Mouse (Mus musculus): ENCODE measurements at regions not wholly inside any gene's neighbourhood (a gene's known extent, or its start where the extent isn't known, plus 50 kb on each side); places are given as distances from the start of the nearest gene placed in this dataset.

DNA sequence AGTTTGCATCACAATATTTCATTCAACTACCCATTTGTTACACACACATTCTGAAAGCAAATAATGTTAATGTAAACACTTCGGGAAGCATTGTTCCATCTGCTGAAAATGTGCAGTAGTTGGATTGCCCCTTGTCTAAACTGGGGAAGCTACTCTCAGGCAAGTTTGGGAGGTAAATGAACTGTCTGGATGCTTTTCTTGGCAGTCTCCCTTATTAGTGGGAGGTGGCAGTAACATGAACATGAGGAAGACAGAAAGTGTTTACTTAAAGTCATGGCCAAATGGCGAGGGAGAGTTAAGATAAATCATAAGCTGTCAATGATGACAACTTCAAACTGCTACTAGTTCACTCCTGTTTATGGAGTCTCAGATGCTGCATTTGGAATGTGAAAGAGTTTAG, 332.0 kb downstream of the Osr1 start:
- Histone ChIP-seq H3K4me3 (no peak overlapping the region), H3K27me3 (no peaks in the 10 kb centered on the region), H3K36me3 (no peaks in the 10 kb centered on the region), H3K9me3 (no peaks in the 10 kb centered on the region), H3K4me1 (no peaks in the 10 kb centered on the region), H3K27ac (replicated peaks) (no peak overlapping the region), H3K9ac (replicated peaks) (no peak overlapping the region), H3K4me2 (replicated peaks) (no peak overlapping the region)
- WGBS, result 81% methylated on average over 2 of the region's 2 CpGs
- ATAC-seq (replicated peaks), result no peak

DNA sequence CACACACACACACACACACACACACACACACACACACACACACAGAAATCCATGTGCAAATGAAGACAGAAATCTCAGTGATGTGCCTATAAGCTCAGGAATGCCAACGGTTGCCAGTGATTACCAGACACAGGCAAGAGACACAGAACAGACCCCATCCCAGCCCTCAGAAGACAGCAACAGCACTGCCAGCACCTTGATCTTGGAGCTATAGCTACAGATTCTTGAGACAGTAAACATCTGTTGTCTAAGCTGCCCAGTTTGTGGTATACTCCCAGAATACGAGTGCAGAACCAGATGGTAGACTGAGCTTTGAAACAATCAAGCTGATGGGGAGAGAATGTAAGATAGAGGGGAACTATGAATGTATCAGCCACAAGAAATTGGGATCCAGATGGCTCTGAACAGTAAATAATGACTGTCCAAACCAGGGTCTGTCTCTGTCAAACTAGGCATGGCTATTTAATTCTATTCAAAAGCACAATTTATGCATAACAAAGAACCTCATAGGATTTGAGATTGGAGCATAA, 333.9 kb downstream of the Osr1 start:
- no peaks in the 10 kb centered on the region for H3K36me3 ChIP-seq
- 54% methylated on average over 2 of the region's 2 CpGs for WGBS
- H3K4me2 ChIP-seq (replicated peaks), result no peak overlapping the region
- no peaks in the 10 kb centered on the region for H3K9me3 ChIP-seq
- no peak overlapping the region for H3K27ac ChIP-seq (replicated peaks)
- H3K4me3 ChIP-seq, result no peak overlapping the region
- H3K4me1 ChIP-seq, result no peaks in the 10 kb centered on the region
- ATAC-seq (replicated peaks), result peak; percentile 29; the same call in 1 of the 2 replicates
- H3K27me3 ChIP-seq, result no peaks in the 10 kb centered on the region
- H3K9ac ChIP-seq (replicated peaks), result no peak overlapping the region

DNA sequence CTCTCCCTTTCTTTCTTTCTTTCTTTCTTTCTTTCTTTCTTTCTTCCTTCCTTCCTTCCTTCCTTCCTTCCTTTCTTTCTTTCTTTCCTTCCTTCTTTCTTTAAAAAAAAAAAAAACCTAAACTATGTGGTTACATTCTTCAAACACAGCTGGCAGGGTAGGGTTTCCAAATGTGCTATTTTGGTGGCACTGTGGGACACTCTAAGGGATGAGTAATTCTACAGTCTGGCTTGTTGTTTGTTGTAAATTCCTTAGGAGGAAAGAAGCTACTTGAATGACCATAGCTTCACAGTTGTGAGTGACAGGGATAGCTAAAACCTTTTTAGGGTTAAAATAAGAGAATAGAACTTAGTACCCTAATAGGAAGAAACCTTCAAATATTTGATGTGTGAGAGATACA, 342.4 kb downstream of the Osr1 start:
- Histone ChIP-seq H3K4me2 (replicated peaks) (no peak overlapping the region), H3K9me3 (no peaks in the 10 kb centered on the region), H3K4me1 (no peaks in the 10 kb centered on the region), H3K4me3 (no peak overlapping the region), H3K27me3 (no peaks in the 10 kb centered on the region), H3K27ac (replicated peaks) (no peak overlapping the region), H3K9ac (replicated peaks) (no peak overlapping the region), H3K36me3 (no peaks in the 10 kb centered on the region)
- no peak for ATAC-seq (replicated peaks)

DNA sequence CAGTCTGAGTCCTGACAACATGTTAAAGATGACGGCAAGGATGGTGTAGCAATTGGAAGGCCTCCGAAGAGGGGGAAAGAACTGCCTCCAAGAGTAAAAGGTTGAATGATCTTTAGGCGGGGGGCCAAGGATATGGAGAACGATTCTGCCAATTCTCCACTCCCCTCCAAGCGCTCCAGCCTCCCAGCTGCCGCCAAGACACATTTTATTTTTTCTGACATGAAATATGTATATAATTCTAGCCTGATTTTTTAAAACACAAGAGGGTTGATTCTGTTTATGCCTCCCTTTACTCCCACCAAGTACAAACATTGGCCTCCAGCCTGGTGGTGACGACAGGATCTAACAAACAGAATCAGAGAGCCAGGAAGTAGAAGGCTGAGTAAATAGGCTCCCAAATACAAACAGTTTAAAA, 345.8 kb downstream of the Osr1 start:
- H3K27me3 ChIP-seq, result no peaks in the 10 kb centered on the region
- WGBS, result 69% methylated on average over 7 of the region's 7 CpGs
- ATAC-seq (replicated peaks), result no peak; the same call in 1 of the 2 replicates

DNA sequence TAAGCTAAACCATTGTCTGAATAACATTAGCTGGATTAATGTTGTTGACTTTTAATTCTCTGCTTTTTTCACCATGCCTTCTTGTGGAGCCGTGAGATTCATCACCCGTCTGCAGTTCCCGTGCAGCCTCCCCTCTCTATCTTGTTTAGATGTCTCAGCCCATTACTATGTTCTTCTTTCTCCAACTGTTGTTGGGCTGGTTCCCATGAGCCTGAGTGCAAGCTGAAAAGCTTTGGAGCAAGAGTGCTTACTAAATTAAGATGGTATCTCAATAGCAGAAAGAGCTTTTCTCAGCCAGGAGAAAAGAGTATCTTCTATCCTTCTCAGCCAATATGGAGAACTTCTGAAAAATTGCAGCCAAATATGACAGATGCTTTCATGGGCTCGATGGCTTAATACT, 348.1 kb downstream of the Osr1 start:
- Histone ChIP-seq H3K36me3 (no peaks in the 10 kb centered on the region), H3K9me3 (no peaks in the 10 kb centered on the region), H3K9ac (replicated peaks) (no peak overlapping the region), H3K4me3 (no peak overlapping the region), H3K27me3 (no peaks in the 10 kb centered on the region), H3K27ac (replicated peaks) (no peak overlapping the region), H3K4me2 (replicated peaks) (no peak overlapping the region), H3K4me1 (no peaks in the 10 kb centered on the region)
- WGBS, result 73% methylated on average over 4 of the region's 4 CpGs
- ATAC-seq (replicated peaks), result no peak; the same call in 1 of the 2 replicates

More for the DNA sequence above, 345.8 kb downstream of the Osr1 start:
- H3K4me3 ChIP-seq, result no peak overlapping the region
- no peaks in the 10 kb centered on the region for H3K36me3 ChIP-seq
- H3K9ac ChIP-seq (replicated peaks), result no peak overlapping the region
- H3K9me3 ChIP-seq, result no peaks in the 10 kb centered on the region
- H3K4me1 ChIP-seq, result no peaks in the 10 kb centered on the region
- no peak overlapping the region for H3K27ac ChIP-seq (replicated peaks)
- no peak overlapping the region for H3K4me2 ChIP-seq (replicated peaks)

DNA sequence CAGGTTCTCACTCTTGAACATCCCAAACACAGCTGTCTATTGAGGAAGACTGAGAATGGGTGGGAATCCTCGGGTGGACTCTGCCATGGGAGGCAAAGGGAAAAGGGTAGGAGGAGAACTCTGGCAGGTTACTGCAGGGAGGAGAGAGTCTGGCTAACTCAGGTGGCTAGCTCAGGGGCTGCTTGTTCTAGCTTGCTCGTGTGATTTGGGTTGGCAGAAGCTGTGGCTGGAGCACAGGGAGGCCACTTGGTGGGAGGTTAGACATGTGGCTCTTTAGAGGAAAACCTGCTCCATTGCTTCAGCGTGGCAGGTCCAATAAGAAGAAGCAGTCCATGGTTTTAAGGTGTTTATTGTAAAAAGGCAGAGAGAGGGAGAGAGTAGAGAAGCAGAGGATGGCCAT, 349.1 kb downstream of the Osr1 start:
- no peak overlapping the region for H3K4me3 ChIP-seq
- H3K27ac ChIP-seq (replicated peaks), result no peak overlapping the region
- WGBS, result 67% methylated on average over 3 of the region's 3 CpGs
- no peak for ATAC-seq (replicated peaks)
- no peaks in the 10 kb centered on the region for H3K9me3 ChIP-seq
- H3K4me1 ChIP-seq, result no peaks in the 10 kb centered on the region
- H3K27me3 ChIP-seq, result no peaks in the 10 kb centered on the region
- no peak overlapping the region for H3K4me2 ChIP-seq (replicated peaks)
- no peak overlapping the region for H3K9ac ChIP-seq (replicated peaks)
- H3K36me3 ChIP-seq, result no peaks in the 10 kb centered on the region

DNA sequence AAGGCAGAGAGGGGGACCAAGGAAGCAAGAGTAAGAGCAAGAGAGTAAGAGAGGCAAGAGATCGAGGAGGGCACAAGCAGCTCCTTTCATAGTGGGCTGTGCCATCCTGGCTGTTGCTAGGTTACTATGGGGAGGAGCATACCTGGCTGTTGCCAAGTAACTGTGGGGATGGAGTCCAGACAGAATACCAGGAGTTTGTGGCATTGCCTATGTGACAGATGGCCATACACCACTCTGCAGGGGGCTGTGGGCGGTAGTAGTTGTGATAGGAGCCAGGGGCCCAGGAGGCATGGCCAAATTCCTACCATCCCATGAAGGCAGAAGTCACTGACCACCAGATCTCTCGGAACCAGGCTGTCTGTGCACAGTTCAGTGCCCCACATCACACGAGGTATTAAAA, 349.5 kb downstream of the Osr1 start:
- Histone ChIP-seq H3K9ac (replicated peaks) (no peak overlapping the region), H3K9me3 (no peaks in the 10 kb centered on the region), H3K4me3 (no peak overlapping the region), H3K4me2 (replicated peaks) (no peak overlapping the region), H3K36me3 (no peaks in the 10 kb centered on the region), H3K27ac (replicated peaks) (no peak overlapping the region), H3K27me3 (no peaks in the 10 kb centered on the region), H3K4me1 (no peaks in the 10 kb centered on the region)
- WGBS, result 63% methylated on average over 4 of the region's 4 CpGs
- no peak for ATAC-seq (replicated peaks)

DNA sequence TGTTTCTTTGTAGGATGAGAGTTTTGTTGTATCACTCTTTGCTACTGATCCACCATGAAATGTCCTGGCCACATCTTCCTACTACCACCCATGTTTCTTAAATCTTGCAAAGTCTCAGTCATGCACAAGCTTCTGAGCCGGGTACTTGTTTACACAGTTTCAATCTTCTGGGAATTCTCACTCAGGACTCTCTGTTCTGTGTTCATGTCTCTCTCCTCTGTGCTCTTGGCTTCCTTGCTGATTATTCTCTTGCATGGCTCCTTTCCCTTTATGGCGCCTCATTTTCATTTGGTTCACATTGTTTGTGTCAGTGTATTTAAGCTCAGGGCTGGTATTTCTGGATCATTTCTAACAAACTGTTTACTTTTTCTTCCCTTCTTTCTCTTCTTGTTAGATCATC, 350.5 kb downstream of the Osr1 start:
- no peaks in the 10 kb centered on the region for H3K36me3 ChIP-seq
- H3K4me1 ChIP-seq, result no peaks in the 10 kb centered on the region
- ATAC-seq (replicated peaks), result no peak
- H3K9me3 ChIP-seq, result no peaks in the 10 kb centered on the region
- no peak overlapping the region for H3K9ac ChIP-seq (replicated peaks)
- H3K4me3 ChIP-seq, result no peak overlapping the region
- H3K4me2 ChIP-seq (replicated peaks), result no peak overlapping the region
- H3K27me3 ChIP-seq, result no peaks in the 10 kb centered on the region
- WGBS, result 96% methylated on average over 2 of the region's 2 CpGs
- no peak overlapping the region for H3K27ac ChIP-seq (replicated peaks)

DNA sequence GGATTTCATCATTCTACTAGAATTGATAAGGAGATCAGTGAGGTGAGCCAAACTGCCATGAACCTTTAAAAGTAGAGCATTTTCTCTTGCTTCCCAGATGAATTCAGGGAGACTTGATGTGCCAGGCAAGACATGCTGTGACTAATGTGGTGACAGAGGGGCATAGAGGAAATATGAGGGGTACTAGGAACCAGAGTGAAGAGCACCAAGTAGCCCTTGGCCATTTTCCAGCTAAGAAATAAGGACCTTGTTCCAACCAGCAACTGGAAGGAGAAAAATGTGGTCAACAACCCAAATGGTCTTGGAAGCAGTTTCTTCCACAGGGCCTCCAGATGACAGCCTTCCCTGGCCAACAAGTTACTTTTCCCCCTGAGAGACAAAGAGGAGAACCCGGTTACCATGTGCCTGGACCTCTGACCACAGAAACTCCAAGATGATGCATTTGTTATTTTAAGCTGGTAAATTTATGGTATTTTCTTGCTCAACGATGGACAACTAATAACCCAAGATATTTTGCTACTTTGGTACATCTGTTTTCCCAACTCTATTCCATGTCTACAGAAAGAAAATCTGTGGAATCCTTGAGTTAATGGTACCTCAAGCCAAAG, 351.8 kb downstream of the Osr1 start:
- no peak overlapping the region for H3K27ac ChIP-seq (replicated peaks)
- no peaks in the 10 kb centered on the region for H3K9me3 ChIP-seq
- H3K4me3 ChIP-seq, result no peak overlapping the region
- no peak overlapping the region for H3K9ac ChIP-seq (replicated peaks)
- no peak for ATAC-seq (replicated peaks)
- 96% methylated on average over 2 of the region's 2 CpGs for WGBS
- H3K4me2 ChIP-seq (replicated peaks), result no peak overlapping the region
- no peaks in the 10 kb centered on the region for H3K4me1 ChIP-seq
- no peaks in the 10 kb centered on the region for H3K27me3 ChIP-seq
- no peaks in the 10 kb centered on the region for H3K36me3 ChIP-seq

DNA sequence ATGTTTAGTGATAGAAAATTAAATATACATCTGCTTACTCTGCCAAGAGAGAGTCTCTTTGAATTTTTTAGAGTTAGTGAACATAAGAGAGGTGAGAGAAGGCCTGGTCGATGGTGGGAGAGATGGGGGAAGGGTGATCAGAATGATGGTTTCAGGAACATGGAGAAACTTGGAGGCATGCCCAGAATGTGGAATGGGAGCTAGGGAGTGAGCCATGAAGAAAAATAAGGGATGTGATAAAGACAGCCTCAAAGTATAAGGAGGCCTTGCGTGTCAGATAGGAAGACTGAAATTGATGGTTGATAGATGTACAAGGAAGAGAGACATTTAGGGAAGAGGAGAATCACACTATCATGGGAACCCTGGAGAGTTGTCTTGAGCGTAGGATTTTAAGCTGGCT, 354.6 kb downstream of the Osr1 start:
- no peaks in the 10 kb centered on the region for H3K27me3 ChIP-seq
- no peaks in the 10 kb centered on the region for H3K9me3 ChIP-seq
- H3K4me3 ChIP-seq, result no peak overlapping the region
- ATAC-seq (replicated peaks), result no peak
- 69% methylated on average over 3 of the region's 3 CpGs for WGBS
- H3K9ac ChIP-seq (replicated peaks), result no peak overlapping the region
- no peak overlapping the region for H3K4me2 ChIP-seq (replicated peaks)
- no peaks in the 10 kb centered on the region for H3K36me3 ChIP-seq
- H3K27ac ChIP-seq (replicated peaks), result no peak overlapping the region
- no peaks in the 10 kb centered on the region for H3K4me1 ChIP-seq

DNA sequence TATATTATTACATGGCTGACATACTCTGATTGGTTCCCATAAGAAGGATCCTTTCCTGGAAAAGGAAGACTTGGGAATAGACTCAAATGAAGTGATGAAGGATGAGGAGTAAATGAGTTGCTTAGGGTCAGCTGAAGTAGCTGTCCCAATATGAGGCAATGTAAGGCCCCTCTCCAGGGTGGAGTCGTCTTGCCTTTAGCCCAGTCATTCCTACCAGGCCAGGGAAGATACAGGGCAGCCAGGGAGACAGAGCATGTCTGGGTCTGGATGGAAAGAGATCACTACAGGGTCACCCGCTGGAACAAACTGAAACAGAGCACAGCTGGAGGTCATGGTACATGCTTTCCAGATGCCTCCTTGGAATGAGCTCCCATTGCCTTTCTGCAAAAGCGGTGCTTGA, 364.2 kb downstream of the Osr1 start:
- no peak for ATAC-seq (replicated peaks)
- Histone ChIP-seq H3K4me2 (replicated peaks) (no peak overlapping the region), H3K4me1 (no peaks in the 10 kb centered on the region), H3K27me3 (no peaks in the 10 kb centered on the region), H3K27ac (replicated peaks) (no peak overlapping the region), H3K36me3 (no peaks in the 10 kb centered on the region), H3K9me3 (no peaks in the 10 kb centered on the region), H3K4me3 (no peak overlapping the region), H3K9ac (replicated peaks) (no peak overlapping the region)
- 80% methylated on average over 3 of the region's 3 CpGs for WGBS

DNA sequence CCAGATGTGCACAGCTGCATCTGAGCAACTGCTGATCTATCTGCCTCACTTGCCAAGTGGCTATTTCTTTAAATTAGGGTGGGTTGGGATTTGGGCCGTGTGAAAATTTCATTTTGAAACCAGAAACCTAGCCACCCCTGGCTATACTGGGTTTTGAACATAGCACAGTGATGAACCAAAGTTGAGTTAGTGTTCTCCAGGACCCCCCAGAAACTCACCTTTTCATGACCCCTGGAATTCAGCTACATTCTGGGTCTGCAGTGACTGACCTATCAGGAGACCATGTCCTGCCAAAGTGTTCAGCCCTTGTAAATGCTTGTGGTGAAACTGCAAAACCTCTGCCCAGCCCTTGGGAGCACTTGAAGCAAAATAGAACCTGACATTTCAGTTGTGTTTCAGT, 371.4 kb downstream of the Osr1 start:
- H3K36me3 ChIP-seq, result no peaks in the 10 kb centered on the region
- no peak overlapping the region for H3K9ac ChIP-seq (replicated peaks)
- H3K4me2 ChIP-seq (replicated peaks), result no peak overlapping the region
- WGBS, result 74% methylated on average over 1 of the region's 1 CpGs
- no peak for ATAC-seq (replicated peaks)
- no peaks in the 10 kb centered on the region for H3K4me1 ChIP-seq
- H3K9me3 ChIP-seq, result no peaks in the 10 kb centered on the region
- no peak overlapping the region for H3K27ac ChIP-seq (replicated peaks)
- H3K4me3 ChIP-seq, result no peak overlapping the region
- H3K27me3 ChIP-seq, result no peaks in the 10 kb centered on the region

DNA sequence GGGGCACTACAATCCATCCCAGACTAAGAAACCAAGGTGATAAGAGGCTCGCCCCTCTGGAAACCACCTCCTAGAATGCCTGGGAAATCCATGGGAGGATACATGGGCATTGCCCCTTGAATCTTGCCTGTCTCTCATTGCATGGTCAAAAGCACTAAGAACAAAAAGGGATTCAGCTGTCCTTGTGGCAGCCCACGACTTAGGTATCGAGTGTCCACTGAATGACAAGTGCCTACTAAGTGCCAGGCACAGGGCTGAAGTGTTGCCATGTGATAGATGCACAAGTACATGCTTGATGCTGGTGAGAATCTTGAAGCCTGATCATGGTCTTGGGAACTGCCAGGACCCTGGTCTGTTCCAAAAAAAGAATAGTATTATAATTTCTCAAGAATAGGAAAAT, 371.9 kb downstream of the Osr1 start:
- no peak overlapping the region for H3K27ac ChIP-seq (replicated peaks)
- H3K9ac ChIP-seq (replicated peaks), result no peak overlapping the region
- no peaks in the 10 kb centered on the region for H3K36me3 ChIP-seq
- no peak overlapping the region for H3K4me2 ChIP-seq (replicated peaks)
- H3K27me3 ChIP-seq, result no peaks in the 10 kb centered on the region
- H3K9me3 ChIP-seq, result no peaks in the 10 kb centered on the region
- H3K4me3 ChIP-seq, result no peak overlapping the region
- ATAC-seq (replicated peaks), result no peak
- no peaks in the 10 kb centered on the region for H3K4me1 ChIP-seq
- 89% methylated on average over 3 of the region's 3 CpGs for WGBS

All from forebrain, embryonic 15.5 days (tissue).